16 mouse cellular contexts compared by ENCODE assay signal in genomic region chr8:108072126-108072746, GRCm38 (mm10).
"Had no signal": no experiment of that assay in that cellular context is flagged by ENCODE, and none has a peak within 500 bp of the region (broad histone marks: within the 10 kb centered on the region; RNA-seq: fewer than 3 reads in every experiment).

No protein-coding gene starts in this region.

- H3K4me3 ChIP-seq: left cerebral cortex, adult 2 months; liver, embryonic 13.5 days; midbrain, embryonic 12.5 days; midbrain, embryonic 15.5 days; neural tube, embryonic 12.5 days; neural tube, embryonic 15.5 days; stomach, embryonic 15.5 days had no signal

- H3K4me1 ChIP-seq: liver, embryonic 13.5 days; neural tube, embryonic 12.5 days; neural tube, embryonic 15.5 days; stomach, embryonic 15.5 days had no signal

- H3K36me3 ChIP-seq: liver, embryonic 13.5 days; midbrain, embryonic 12.5 days; midbrain, embryonic 15.5 days; neural tube, embryonic 12.5 days; neural tube, embryonic 15.5 days; stomach, embryonic 15.5 days had no signal

- ATAC-seq: midbrain, embryonic 15.5 days had no signal

- DNase-seq: kidney, adult 18-20 months; kidney, postnatal 4 days; liver, embryonic 13.5 days; lung, adult 2 months; lung, postnatal 14 days; lung, postnatal 4 days; right cerebral cortex, adult 18-20 months; right cerebral cortex, postnatal 25 days; spleen, adult 18-20 months; thymus, postnatal 25 days had no signal

- H3K4me2 ChIP-seq: liver, embryonic 13.5 days; midbrain, embryonic 12.5 days; midbrain, embryonic 15.5 days; neural tube, embryonic 12.5 days; neural tube, embryonic 15.5 days; stomach, embryonic 15.5 days had no signal

- H3K9ac ChIP-seq: liver, embryonic 13.5 days; midbrain, embryonic 12.5 days; midbrain, embryonic 15.5 days; neural tube, embryonic 12.5 days; neural tube, embryonic 15.5 days; stomach, embryonic 15.5 days had no signal

- H3K9me3 ChIP-seq: liver, embryonic 13.5 days; midbrain, embryonic 12.5 days; midbrain, embryonic 15.5 days; neural tube, embryonic 12.5 days; neural tube, embryonic 15.5 days; stomach, embryonic 15.5 days had no signal

- H3K27me3 ChIP-seq: liver, embryonic 13.5 days; midbrain, embryonic 15.5 days; neural tube, embryonic 12.5 days; neural tube, embryonic 15.5 days; stomach, embryonic 15.5 days had no signal

- H3K27ac ChIP-seq: left cerebral cortex, adult 2 months; liver, embryonic 13.5 days; midbrain, embryonic 12.5 days; midbrain, embryonic 15.5 days; neural tube, embryonic 12.5 days; neural tube, embryonic 15.5 days; stomach, embryonic 15.5 days had no signal
